Mouse (Mus musculus): ENCODE results near the gene Gnb3.

- TF ChIP-seq CTCF (IDR thresholded peaks at IDR 0.05; ENCODE audit: low read depth): no peak
- no peak for TF ChIP-seq EP300 (optimal IDR thresholded peaks at IDR 0.05)
Observed at GRCm38 (mm10) chr6:124811701-124812560, 28.1 kb downstream of the Gnb3 start.

All from stomach, postnatal 0 days (tissue).